26 mouse cellular contexts compared by ENCODE assay signal in the genomic region with DNA sequence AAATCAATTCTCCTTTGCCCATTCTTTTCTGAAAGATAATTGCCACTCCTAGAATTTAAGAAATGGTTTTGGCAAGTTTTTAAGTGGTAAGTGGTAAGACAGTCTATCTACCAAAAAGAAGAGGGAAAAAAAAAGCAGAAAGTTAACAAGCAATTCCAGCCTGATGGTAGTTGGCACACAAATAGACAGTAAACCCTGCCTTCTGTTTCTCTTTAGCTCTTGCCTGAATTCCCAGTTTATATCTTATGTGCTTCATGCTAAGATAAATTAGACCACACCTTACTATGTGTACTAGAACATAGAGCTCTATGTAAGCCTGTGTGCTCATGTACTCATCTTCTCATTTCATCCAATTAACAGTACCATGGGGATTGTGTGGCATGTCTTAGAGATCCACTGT.
"Had no signal": no experiment of that assay in that cellular context is flagged by ENCODE, and none has a peak within 500 bp of the region (broad histone marks: within the 10 kb centered on the region; RNA-seq: fewer than 3 reads in every experiment).

No protein-coding gene starts in this region.

- H3K4me1 ChIP-seq: heart, embryonic 13.5 days; heart, embryonic 15.5 days; hindbrain, embryonic 13.5 days; hindbrain, embryonic 15.5 days; kidney, embryonic 15.5 days; limb, embryonic 13.5 days; limb, embryonic 15.5 days; liver, embryonic 12.5 days had no signal

- H3K4me2 ChIP-seq: heart, embryonic 11.5 days; heart, embryonic 13.5 days; heart, embryonic 15.5 days; hindbrain, embryonic 13.5 days; hindbrain, embryonic 15.5 days; kidney, embryonic 15.5 days; limb, embryonic 13.5 days; limb, embryonic 15.5 days; liver, embryonic 12.5 days had no signal

- ATAC-seq: hindbrain, postnatal 0 days; intestine, embryonic 16.5 days; liver, embryonic 12.5 days had no signal

- H3K9ac ChIP-seq: heart, embryonic 13.5 days; heart, embryonic 15.5 days; hindbrain, embryonic 13.5 days; hindbrain, embryonic 15.5 days; kidney, embryonic 15.5 days; limb, embryonic 13.5 days; limb, embryonic 15.5 days; liver, embryonic 12.5 days; liver, embryonic 14.5 days had no signal

- H3K4me3 ChIP-seq: heart, adult 2 months; heart, embryonic 13.5 days; heart, embryonic 15.5 days; hindbrain, embryonic 13.5 days; hindbrain, embryonic 15.5 days; kidney, embryonic 15.5 days; layer of hippocampus, adult 2 months; left cerebral cortex, adult 2 months; limb, embryonic 13.5 days; limb, embryonic 15.5 days; liver, embryonic 12.5 days had no signal

- H3K9me3 ChIP-seq: heart, embryonic 13.5 days; heart, embryonic 15.5 days; hindbrain, embryonic 13.5 days; hindbrain, embryonic 15.5 days; kidney, embryonic 15.5 days; limb, embryonic 13.5 days; limb, embryonic 15.5 days; liver, embryonic 12.5 days had no signal

- H3K27me3 ChIP-seq: heart, embryonic 13.5 days; heart, embryonic 15.5 days; hindbrain, embryonic 13.5 days; hindbrain, embryonic 15.5 days; kidney, embryonic 15.5 days; limb, embryonic 13.5 days; limb, embryonic 15.5 days; liver, embryonic 12.5 days had no signal

- H3K27ac ChIP-seq: heart, adult 2 months; heart, embryonic 13.5 days; heart, embryonic 15.5 days; hindbrain, embryonic 13.5 days; hindbrain, embryonic 15.5 days; hindbrain, postnatal 0 days; kidney, embryonic 15.5 days; kidney, postnatal 0 days; layer of hippocampus, adult 2 months; left cerebral cortex, adult 2 months; limb, embryonic 13.5 days; limb, embryonic 15.5 days; liver, embryonic 12.5 days; liver, embryonic 14.5 days had no signal

- H3K36me3 ChIP-seq: heart, embryonic 13.5 days; heart, embryonic 15.5 days; hindbrain, embryonic 13.5 days; hindbrain, embryonic 15.5 days; kidney, embryonic 15.5 days; limb, embryonic 13.5 days; limb, embryonic 15.5 days; liver, embryonic 12.5 days had no signal

- DNase-seq: gastrocnemius, postnatal 14 days; gastrocnemius, postnatal 36 days; heart, adult 11 months; heart, adult 2 months; heart, postnatal 14 days; heart, postnatal 36 days; kidney, adult 11 months; kidney, adult 2 months; kidney, adult 9 months; kidney, postnatal 14 days; kidney, postnatal 36 days had no signal
